Mouse (Mus musculus) embryonic facial prominence, embryonic 12.5 days (tissue): ENCODE data around the gene Clic6. TPM values are rescaled to one million over a fixed set of nuclear protein-coding genes. Genes with fewer than 3 reads are reported as not detected.
"Not testable (repeated sequence)": the region's sequence is repeated elsewhere in the genome, so short reads cannot be mapped to it uniquely, and the experiment has no call there.

Source experiments
- ATAC-seq: fragments of 200-750 bp; cut with Nextera tagmentation; 2 replicates; pipeline ENCODE4 v1.8.0; 2017; ENCODE audit not compliant: insufficient number of reproducible peaks, insufficient read depth, low FRiP score, low TSS enrichment
- H3K27ac ChIP-seq: fragments of 300-500 bp; sonication (generic); 2 replicates; pipeline ENCODE4 v1.5.1; 2016; ENCODE audit warnings: mild to moderate bottlenecking
- H3K27me3 ChIP-seq: fragments of 300-500 bp; sonication (generic); 2 replicates; pipeline ENCODE4 v1.6.1; 2016; ENCODE audit warnings: mild to moderate bottlenecking, moderate library complexity
- H3K36me3 ChIP-seq: fragments of 300-500 bp; sonication (generic); 2 replicates; pipeline ENCODE4 v1.6.1; 2016; ENCODE audit warnings: mild to moderate bottlenecking
- H3K4me1 ChIP-seq: fragments of 300-500 bp; sonication (generic); 2 replicates; pipeline ENCODE4 v1.6.1; 2016
- H3K4me2 ChIP-seq: fragments of 300-500 bp; sonication (generic); replicated peaks from 2 replicates; pipeline ENCODE4 v1.6.1; 2016; ENCODE audit warnings: mild to moderate bottlenecking, moderate library complexity
- H3K4me3 ChIP-seq: fragments of 300-500 bp; sonication (generic); 2 replicates; pipeline ENCODE4 v1.5.1; 2016; ENCODE audit warnings: mild to moderate bottlenecking
- H3K9ac ChIP-seq: fragments of 300-500 bp; sonication (generic); 2 replicates; pipeline ENCODE4 v1.6.1; 2016; ENCODE audit warnings: mild to moderate bottlenecking, moderate library complexity
- H3K9me3 ChIP-seq: fragments of 300-500 bp; sonication (generic); 2 replicates; pipeline ENCODE4 v1.6.1; 2016; ENCODE audit warnings: mild to moderate bottlenecking, moderate library complexity
- WGBS: fragments of 180-500 bp; shearing (Covaris S2); methylation state at CpG from one replicate; pipeline ENCODE4 v1.1.7; 2016; 5-methylcytosine and 5-hydroxymethylcytosine counted together
- polyA plus RNA-seq: library from polyadenylated mRNA; unstranded; fragments of >200 nt; fragmentation: Nextera tagmentation; extraction: Ambion mirVana; gene quantifications from 2 replicates; pipeline ENCODE4 v1.2.1, GENCODE M21; 2016

Clic6 gene
- polyA plus RNA-seq, 1 experiment from 2014 or later: 4.0 TPM

DNA sequence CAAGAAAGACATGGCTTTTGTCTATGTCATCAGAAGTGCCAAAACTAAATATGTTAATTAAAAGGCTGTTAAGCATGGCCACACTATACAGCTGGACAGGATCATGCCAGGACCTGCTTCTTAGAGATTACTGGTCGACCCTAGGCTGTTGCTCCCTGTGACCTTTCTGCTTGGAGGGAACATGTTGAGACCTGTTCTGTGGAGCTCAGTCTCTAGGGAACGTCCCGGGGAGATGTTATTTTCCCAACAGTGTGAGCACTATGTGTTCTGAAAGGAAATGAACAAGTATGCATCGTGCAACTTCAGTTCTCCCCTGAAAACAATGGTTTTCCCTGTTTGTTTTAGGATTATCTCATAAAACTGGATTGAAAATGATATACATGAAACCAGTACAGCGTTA lies 17.6 kb downstream of the Clic6 start:
- H3K27me3 ChIP-seq: peaks cover 32% of the 10 kb centered on the region
- H3K4me1 ChIP-seq: peaks cover 13% of the 10 kb centered on the region; the same call in 1 of the 2 replicates
- no peaks in the 10 kb centered on the region for H3K9me3 ChIP-seq
- WGBS: 54% methylated on average over 5 of the region's 5 CpGs
- no peaks in the 10 kb centered on the region for H3K36me3 ChIP-seq
- H3K27ac ChIP-seq: no peak overlapping the region
- H3K9ac ChIP-seq: no peak overlapping the region
- H3K4me3 ChIP-seq: no peak overlapping the region
- no peak overlapping the region for H3K4me2 ChIP-seq
- no peak for ATAC-seq

DNA sequence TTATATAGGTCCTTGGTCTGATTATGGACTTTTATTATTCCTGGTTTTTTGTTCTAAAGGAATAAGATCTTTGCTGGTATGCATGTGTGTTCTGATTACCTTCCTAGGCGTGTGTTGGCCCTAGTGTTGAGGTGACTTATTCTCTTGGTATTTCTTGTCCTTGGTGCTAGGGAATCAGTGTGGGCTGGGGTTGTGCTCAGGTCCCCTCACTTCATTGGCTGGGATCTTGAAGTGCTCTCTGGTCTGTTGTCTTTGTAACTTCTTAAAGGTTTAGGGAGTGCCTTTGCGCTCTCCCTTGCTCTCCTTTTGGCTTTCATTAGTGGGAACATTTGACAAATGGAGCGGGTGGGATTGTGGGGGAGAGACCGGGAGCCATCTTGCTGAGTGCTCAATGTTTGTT lies 22.0 kb downstream of the Clic6 start:
- H3K27me3 ChIP-seq: no peaks in the 10 kb centered on the region
- H3K4me2 ChIP-seq: no peak overlapping the region
- no peak overlapping the region for H3K4me3 ChIP-seq
- no peaks in the 10 kb centered on the region for H3K4me1 ChIP-seq
- H3K36me3 ChIP-seq: no peaks in the 10 kb centered on the region
- H3K9ac ChIP-seq: no peak overlapping the region
- H3K9me3 ChIP-seq: no peaks in the 10 kb centered on the region
- H3K27ac ChIP-seq: no peak overlapping the region
- ATAC-seq: no peak
- WGBS: 88% methylated on average over 4 of the region's 4 CpGs

DNA sequence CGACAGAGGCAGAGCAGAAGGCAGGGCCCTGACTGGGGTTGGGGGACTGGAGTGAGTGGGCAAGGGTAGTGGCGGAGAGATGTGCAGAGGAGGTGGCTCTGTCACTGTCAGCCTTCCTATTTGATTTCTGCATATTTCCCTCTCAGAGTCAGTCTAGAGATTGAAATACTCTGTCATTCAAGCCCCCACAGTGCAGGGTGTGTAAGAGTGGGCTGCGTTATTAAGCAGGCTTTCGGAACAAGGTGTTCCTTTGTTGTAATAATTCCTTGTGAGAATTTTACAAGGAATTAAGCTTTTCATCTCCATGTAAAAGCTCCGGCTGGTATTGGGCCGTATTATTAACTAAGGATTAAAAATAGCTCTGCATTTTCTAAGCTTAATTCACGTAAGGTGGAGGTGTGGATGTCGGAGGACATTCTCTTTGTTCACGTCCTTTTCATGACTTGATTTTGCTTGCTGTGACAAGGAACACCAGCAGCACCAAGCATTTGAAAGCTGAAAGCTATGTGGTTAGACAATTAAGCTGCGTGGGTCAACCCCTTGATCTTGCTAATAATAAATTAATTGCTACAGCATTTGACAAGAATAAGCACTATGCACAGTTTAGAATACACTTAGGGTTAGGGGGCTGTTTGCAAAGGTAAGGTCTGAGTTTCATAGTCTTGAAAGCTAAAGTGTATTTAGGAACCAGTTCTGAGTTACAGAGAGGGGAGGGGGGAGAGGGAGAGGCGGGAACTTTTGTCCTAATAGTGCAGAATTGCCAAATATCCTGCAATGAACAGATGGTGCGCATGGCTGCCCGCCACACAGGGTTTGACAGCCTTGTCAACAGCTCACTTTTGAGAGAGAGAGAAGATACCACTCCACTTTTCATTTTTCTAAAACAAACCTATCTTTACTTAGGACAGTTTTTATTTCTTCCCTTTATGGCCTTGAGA lies 25.6 kb downstream of the Clic6 start:
- WGBS: 67% methylated on average over 13 of the region's 13 CpGs
- Histone ChIP-seq H3K27me3 (no peaks in the 10 kb centered on the region), H3K36me3 (no peaks in the 10 kb centered on the region), H3K4me1 (no peaks in the 10 kb centered on the region), H3K4me2 (no peak overlapping the region), H3K27ac (no peak overlapping the region), H3K9me3 (no peaks in the 10 kb centered on the region), H3K4me3 (no peak overlapping the region), H3K9ac (no peak overlapping the region)
- ATAC-seq: no peak

DNA sequence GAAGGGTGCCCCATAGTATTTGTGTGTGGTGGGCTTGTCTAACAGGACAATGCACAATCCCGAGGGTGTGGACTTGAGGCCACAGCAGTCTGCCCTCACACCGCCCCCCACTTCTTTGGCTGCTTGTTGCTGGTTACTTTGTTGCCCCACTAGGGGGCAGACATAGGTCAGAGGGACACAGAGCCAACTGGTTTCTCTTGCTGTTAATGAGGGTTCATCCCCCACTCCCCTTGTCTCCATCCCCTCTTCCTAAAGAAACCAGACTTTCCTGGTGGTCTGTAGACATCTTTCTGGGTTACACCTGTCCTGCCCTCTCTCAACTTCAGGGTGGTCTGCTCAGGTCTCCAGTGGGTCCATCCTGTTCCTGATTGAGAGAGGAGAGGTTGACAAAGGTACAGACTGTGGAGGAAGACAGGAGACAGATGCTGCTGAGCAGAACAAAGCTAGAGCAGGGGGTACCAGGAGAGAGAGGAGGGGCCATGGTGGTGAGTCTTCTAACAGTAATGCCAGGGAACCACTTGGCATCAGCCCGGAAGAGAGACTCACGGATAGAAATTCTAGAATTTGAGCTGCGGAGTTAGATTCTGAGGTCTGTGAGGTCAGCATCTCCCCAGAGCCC lies 26.3 kb downstream of the Clic6 start:
- Histone ChIP-seq H3K36me3 (no peaks in the 10 kb centered on the region), H3K4me3 (no peak overlapping the region), H3K27me3 (no peaks in the 10 kb centered on the region), H3K4me2 (no peak overlapping the region), H3K4me1 (no peaks in the 10 kb centered on the region), H3K27ac (no peak overlapping the region), H3K9ac (no peak overlapping the region), H3K9me3 (no peaks in the 10 kb centered on the region)
- WGBS: 60% methylated on average over 5 of the region's 5 CpGs
- ATAC-seq: no peak

GRCm38 (mm10) chr16:92514896-92515295 lies 29.4 kb downstream of the Clic6 start:
- 75% methylated on average over 9 of the region's 9 CpGs for WGBS

DNA sequence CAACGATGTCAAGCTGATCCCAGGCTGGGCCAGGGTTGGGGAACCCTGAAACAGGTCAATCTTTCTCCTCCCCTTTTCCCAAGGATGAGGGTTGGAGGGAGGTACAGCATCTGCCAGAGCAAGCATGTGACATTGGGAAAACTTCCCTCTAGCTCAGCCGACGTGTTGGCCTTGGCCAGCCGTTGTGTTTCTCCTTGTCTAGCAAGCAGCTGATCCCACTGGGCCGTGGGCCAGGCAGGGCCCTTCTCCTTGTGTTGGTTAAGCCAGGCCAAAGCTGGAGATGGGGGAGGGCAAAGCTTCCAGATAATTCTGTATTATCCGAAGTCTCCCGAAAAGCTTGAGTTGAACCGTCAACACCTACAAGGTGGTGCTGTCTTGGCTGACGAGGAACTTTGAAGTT lies 30.6 kb downstream of the Clic6 start:
- Histone ChIP-seq H3K4me2 (no peak overlapping the region), H3K36me3 (no peaks in the 10 kb centered on the region), H3K4me3 (no peak overlapping the region), H3K27me3 (no peaks in the 10 kb centered on the region), H3K4me1 (peaks cover 12% of the 10 kb centered on the region), H3K27ac (no peak overlapping the region), H3K9me3 (no peaks in the 10 kb centered on the region), H3K9ac (no peak overlapping the region)
- WGBS: 87% methylated on average over 9 of the region's 9 CpGs
- no peak for ATAC-seq

More at GRCm38 (mm10) chr16:92514896-92515295, 29.4 kb downstream of the Clic6 start:
- not testable (repeated sequence) for ATAC-seq, H3K4me3 ChIP-seq, H3K27ac ChIP-seq, H3K9ac ChIP-seq, H3K36me3 ChIP-seq, H3K4me2 ChIP-seq, H3K27me3 ChIP-seq, H3K9me3 ChIP-seq, H3K4me1 ChIP-seq

DNA sequence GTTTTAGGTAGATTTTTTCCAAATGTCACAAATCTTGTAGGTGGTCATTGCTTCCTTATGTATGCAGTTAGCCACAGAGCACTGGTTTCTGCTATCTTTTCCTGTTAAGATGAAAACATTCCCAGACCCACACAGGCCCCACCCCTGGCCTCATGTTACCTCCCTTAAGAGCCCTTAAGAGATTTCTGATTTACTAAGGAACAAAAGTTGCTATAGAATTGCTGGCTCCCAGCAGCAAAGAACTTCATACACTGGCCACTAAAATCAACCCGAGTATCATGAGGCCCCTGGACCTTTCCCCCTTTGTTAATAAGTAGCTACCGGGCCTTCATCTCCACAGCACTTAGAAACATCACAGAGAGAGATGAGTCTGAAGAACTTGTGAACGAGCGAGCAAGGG lies 33.2 kb downstream of the Clic6 start:
- no peak overlapping the region for H3K4me3 ChIP-seq
- peaks cover 16% of the 10 kb centered on the region for H3K4me1 ChIP-seq
- WGBS: 56% methylated on average over 4 of the region's 4 CpGs
- no peaks in the 10 kb centered on the region for H3K36me3 ChIP-seq
- no peaks in the 10 kb centered on the region for H3K9me3 ChIP-seq
- no peak overlapping the region for H3K4me2 ChIP-seq
- ATAC-seq: no peak
- no peaks in the 10 kb centered on the region for H3K27me3 ChIP-seq
- no peak overlapping the region for H3K9ac ChIP-seq
- no peak overlapping the region for H3K27ac ChIP-seq

DNA sequence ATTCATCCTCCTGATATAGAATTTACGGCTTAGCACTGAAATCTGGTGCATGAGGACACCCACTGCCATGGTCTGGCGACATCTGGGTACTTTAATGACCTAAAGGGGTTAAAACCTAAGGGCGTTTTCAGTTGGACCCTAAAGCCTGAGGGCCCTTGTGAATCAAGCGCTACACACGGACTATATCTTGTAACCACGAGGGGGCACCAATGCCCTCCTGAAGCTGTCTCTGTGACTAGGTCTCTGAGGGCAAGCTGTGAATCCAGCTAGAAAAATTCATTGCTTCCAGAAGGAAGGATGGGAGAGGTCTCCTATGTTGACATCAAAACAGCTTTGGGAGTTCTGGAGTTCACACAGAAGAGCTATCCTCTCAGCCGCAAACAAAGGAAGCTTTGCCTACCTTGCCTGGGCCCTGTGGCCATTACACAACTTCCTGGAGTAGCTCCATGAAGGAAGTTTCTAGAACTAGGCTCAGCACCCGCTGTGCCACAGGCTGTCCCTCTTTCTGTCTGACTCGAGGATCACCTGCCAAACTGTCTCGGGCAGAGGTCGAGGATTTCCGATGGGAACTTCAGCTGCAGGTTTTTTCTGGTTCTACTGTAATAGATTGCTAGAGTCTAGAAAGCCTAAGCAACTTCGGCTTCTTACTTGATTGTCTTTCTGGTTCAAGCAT lies 34.4 kb downstream of the Clic6 start:
- H3K4me1 ChIP-seq: peaks cover 16% of the 10 kb centered on the region
- H3K9ac ChIP-seq: no peak overlapping the region
- WGBS: 54% methylated on average over 13 of the region's 13 CpGs
- no peak overlapping the region for H3K27ac ChIP-seq
- H3K27me3 ChIP-seq: no peaks in the 10 kb centered on the region
- H3K4me3 ChIP-seq: no peak overlapping the region
- H3K9me3 ChIP-seq: no peaks in the 10 kb centered on the region
- H3K4me2 ChIP-seq: no peak overlapping the region
- H3K36me3 ChIP-seq: no peaks in the 10 kb centered on the region
- no peak for ATAC-seq

GRCm38 (mm10) chr16:92523351-92523750 lies 37.8 kb downstream of the Clic6 start:
- ATAC-seq: no peak
- H3K36me3 ChIP-seq: no peaks in the 10 kb centered on the region
- peaks cover 16% of the 10 kb centered on the region for H3K4me1 ChIP-seq
- no peak overlapping the region for H3K27ac ChIP-seq
- no peak overlapping the region for H3K4me3 ChIP-seq
- no peak overlapping the region for H3K4me2 ChIP-seq
- no peaks in the 10 kb centered on the region for H3K9me3 ChIP-seq
- H3K27me3 ChIP-seq: no peaks in the 10 kb centered on the region
- WGBS: 78% methylated on average over 8 of the region's 8 CpGs
- no peak overlapping the region for H3K9ac ChIP-seq

- H3K4me2 ChIP-seq: no peak overlapping the region
- ATAC-seq: no peak
- 83% methylated on average over 8 of the region's 8 CpGs for WGBS
- H3K4me1 ChIP-seq: peaks cover 7% of the 10 kb centered on the region; the same call in 1 of the 2 replicates
- H3K27me3 ChIP-seq: no peaks in the 10 kb centered on the region
- H3K9ac ChIP-seq: no peak overlapping the region
- H3K9me3 ChIP-seq: no peaks in the 10 kb centered on the region
- no peak overlapping the region for H3K27ac ChIP-seq
- H3K4me3 ChIP-seq: no peak overlapping the region
- no peaks in the 10 kb centered on the region for H3K36me3 ChIP-seq
These were observed 39.1 kb downstream of the Clic6 start for GRCm38 (mm10) chr16:92524651-92525050.

GRCm38 (mm10) chr16:92525919-92526318 lies 40.4 kb downstream of the Clic6 start:
- H3K4me3 ChIP-seq: no peak overlapping the region
- H3K4me2 ChIP-seq: no peak overlapping the region
- peaks cover 6% of the 10 kb centered on the region; the same call in 1 of the 2 replicates for H3K4me1 ChIP-seq
- no peaks in the 10 kb centered on the region for H3K27me3 ChIP-seq
- H3K9ac ChIP-seq: no peak overlapping the region
- H3K27ac ChIP-seq: no peak overlapping the region
- ATAC-seq: no peak
- no peaks in the 10 kb centered on the region for H3K9me3 ChIP-seq
- WGBS: 82% methylated on average over 10 of the region's 10 CpGs
- H3K36me3 ChIP-seq: no peaks in the 10 kb centered on the region

DNA sequence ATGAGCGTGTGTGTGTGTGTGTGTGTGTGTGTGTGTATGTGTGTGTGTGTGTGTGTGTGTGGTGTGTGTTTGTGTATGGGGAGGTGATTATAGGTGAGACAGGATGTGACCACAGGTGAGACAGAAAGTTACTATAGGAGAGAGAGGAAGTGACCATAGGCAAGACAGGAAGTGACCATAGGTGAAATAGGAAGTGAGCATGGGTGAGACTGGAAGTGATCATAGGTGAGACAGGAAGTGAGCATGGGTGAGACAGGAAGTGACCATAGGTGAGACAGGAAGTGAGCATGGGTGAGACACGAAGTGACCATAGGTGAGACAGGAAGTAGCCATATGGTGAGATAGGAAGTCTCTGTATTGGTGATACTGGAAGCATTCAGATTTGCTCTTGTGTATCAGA lies 49.7 kb downstream of the Clic6 start:
- no peaks in the 10 kb centered on the region for H3K27me3 ChIP-seq
- H3K27ac ChIP-seq: no peak overlapping the region
- H3K4me3 ChIP-seq: no peak overlapping the region
- no peak overlapping the region for H3K9ac ChIP-seq
- no peaks in the 10 kb centered on the region for H3K36me3 ChIP-seq
- H3K4me1 ChIP-seq: no peaks in the 10 kb centered on the region
- no peak overlapping the region for H3K4me2 ChIP-seq
- no peaks in the 10 kb centered on the region for H3K9me3 ChIP-seq
- 88% methylated on average over 2 of the region's 2 CpGs for WGBS
- no peak for ATAC-seq
